Mouse (Mus musculus): ENCODE results near the gene Zbtb42. TPM values are rescaled to one million over a fixed set of nuclear protein-coding genes. Genes with fewer than 3 reads are reported as not detected.

Zbtb42 gene
- polyA plus RNA-seq, 2 experiments from 2014 or later: 2.8 to 2.9 TPM

DNA sequence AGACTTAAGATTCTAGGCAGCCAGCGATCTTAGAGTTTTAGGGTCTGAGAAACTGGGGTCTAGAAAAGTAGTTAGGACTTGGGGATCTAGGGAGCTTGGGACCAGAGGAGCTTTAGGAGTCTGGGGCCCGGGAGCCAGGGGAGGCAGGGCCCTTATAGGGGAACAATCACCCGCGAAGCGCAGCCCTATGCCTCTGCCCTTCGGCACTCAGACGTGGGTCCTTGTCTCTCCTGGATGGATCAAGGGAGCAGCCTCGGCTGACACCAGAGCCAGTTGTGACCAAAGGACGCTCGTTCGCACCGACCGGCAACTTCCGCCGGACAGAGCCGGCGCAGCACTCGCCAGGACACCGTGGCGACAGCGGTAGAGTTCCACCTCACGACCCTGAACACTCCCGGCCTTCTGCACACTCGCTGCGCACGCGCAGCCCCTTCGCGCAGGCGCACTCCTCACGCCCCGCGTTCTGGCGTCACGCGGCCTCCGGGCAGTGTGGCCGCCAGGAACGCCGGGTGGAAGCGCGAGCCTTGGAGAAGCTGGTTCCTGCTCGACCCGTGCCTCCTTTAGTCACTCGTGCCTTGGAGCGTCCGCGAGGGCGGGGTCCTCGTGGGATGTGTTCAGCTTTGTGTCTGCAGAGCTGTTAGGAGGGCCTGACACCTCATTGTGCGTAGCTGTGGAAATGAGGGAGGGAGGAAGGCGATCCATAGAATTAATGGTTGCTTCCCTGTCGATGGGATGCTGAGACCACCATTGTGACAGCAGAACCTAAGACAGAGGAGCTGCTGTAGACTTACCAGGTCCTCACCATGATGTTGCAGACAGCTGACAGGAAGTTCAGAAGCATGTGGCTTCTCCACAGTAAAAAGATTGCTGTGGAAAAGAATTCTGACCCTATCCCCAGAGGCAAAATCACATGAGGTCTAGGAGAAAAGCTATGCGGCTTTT, 14.8 kb downstream of the Zbtb42 start:
- ATAC-seq: peak; percentile 87

DNA sequence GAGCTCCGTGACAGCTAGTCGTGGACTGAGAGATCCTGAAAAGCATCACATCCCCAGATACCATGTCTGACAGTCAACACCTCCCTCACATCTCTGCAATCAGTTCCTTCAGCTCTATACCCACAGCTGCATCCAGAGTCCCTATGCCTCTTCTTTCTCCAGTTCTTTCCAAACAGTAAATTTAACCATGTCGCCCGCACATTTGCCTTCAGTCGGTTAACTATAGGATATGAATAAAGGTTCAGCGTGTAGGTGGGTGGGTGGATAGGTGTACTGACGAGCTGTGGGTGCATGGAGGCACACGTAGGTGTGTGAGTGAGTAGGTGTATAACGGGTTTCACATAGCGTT, 15.5 kb downstream of the Zbtb42 start:
- ATAC-seq: peak; percentile 23

DNA sequence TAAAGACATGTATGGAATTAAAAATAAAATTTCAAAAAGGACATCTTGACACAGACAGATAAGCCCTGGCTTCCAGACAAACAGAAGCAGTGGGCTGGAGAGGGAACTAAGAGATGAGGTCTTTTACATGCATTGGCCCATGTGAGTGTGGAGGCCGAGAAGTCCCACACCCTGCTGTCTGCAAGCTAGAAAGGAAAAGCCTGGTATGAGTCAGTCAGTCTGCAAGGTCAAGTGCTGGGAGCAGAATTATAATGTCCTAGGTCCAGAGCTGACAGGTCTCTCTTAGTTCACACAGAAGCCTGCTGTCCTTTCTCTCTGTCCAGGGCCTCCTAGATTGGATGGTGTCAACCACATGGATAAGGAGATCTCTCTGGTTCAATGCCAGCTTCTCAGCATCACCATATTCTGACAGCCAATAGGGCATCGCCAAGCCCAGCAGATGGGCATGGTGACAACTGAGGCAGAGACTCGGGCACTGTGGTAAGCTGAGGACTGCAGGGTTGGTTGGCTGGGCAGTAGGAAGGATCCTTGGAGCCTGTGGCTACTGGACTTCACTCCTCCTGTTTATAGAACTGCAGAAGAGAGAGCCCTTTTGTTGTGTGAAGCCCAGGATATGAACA, 18.3 kb downstream of the Zbtb42 start:
- no peak for ATAC-seq

DNA sequence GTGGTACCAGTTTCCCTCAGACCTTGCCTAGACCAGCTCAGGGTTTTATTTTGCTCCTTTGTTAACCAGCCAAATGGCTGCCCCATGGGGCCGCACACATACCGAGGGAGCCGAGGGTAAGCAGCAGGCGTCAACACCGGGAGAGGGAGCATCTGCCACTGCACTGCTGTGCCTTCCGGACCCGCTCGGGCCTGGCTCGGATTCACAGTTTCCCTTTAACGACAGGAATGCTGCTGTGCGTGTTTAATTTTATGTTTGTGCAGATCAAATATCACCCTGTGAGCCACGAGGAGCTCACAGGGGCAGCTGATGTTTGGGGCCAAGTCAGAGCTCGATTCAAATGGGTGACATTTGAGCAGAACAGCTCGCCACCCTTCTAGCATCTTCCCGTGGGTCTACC, 21.9 kb downstream of the Zbtb42 start:
- no peak for ATAC-seq

DNA sequence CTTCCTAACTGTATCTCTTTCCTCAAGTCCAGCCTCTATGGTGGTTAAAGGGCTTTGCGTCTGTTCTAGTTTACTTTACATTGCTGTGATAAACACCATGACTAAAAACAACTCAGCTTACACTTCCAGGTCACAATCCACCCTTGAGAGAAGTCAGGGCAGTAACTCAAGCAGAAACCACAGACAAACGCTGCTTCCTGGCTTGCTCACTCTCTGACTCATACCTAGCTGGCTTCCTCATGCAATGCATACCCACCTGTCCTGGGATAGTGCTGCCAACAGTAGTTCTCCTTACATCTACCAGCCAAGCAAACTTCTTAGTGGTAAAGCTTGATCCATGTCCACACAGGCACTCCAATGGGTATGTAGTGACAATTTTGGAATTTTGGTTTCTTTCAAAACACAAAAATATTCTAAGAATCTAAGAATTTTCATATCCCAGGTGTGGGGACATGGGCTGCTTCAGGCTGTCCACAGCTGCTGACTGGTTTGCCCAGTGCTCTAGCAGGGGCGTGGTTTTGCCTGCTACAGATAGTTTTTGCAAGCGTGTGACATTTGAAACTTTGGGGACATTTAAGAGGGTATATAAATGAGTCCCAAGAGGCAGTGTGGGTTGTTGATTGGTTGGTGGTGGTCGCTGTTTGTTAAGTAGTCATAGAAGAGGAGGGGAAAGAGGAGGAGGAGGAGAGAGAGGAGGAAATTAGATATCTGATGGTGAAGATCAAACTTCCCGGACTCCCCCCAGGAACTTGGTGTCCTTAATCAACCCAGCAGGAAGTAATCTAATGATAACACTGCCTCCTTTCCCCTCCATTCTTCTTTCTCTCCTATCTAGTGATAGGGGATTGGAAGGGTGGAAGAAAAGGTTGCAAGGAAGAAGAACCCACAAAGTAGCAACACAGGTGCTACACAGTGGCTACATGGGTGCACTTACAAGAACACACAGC, 24.0 kb downstream of the Zbtb42 start:
- peak; percentile 49 for ATAC-seq

- peak; percentile 83 for ATAC-seq
Measured at GRCm38 (mm10) chr12:112706704-112707572, 28.3 kb downstream of the Zbtb42 start.

GRCm38 (mm10) chr12:112707573-112707869, 28.9 kb downstream of the Zbtb42 start:
- ATAC-seq: no peak

DNA sequence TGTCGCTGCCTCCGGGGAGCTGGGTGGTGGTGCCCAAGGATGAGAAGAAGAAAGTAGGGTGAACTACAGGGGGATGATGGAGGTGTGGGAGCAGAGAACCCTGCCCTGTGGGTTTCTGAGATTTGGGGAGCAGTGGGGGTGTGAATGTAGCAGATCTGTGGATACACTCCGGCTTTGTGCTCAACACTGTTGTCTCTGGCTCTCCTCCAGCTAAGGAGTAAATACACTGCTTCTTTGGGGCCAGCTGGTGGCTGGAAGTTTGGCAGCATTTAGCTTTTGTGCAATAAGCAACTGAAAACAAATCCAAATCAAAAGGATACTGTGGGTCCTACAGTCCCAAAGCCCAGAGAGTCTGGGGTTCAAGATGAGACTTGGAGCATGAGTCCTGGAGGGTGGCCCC, 35.4 kb downstream of the Zbtb42 start:
- ATAC-seq: no peak

- ATAC-seq: peak; percentile 42
Measured at GRCm38 (mm10) chr12:112717140-112717539, 38.5 kb downstream of the Zbtb42 start.

DNA sequence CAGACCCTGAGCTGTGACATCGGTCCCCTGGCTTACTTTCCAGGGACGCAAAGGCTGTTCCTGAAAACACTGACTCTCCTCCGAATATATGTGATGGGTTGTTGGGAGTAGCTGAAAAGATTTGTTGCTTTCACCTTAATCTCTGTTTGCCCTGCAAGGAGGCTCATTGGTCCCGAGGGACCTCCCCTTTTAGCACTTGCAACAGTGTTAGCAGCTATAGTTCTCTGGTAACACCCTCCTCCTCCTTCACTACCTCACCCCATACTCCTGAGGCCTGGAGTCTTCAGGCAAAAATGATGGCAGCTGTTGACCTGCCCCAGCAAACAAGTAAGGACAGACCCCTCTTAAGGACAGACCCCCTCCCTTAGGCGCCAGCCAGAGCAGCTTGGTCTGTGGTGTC, 40.4 kb downstream of the Zbtb42 start:
- no peak for ATAC-seq

- ATAC-seq: no peak
Measured at GRCm38 (mm10) chr12:112720216-112720615, 41.6 kb downstream of the Zbtb42 start, which contains the start of gene Cep170b. Gene Cep170b (plus strand): TSS chr12:112720455.

- ATAC-seq: no peak
Measured at GRCm38 (mm10) chr12:112720890-112721423, 42.3 kb downstream of the Zbtb42 start.

- ATAC-seq: peak; percentile 56
Measured at GRCm38 (mm10) chr12:112721424-112722239, 43.0 kb downstream of the Zbtb42 start.

- peak; percentile 43 for ATAC-seq
Measured at GRCm38 (mm10) chr12:112722240-112723027, 43.8 kb downstream of the Zbtb42 start.

DNA sequence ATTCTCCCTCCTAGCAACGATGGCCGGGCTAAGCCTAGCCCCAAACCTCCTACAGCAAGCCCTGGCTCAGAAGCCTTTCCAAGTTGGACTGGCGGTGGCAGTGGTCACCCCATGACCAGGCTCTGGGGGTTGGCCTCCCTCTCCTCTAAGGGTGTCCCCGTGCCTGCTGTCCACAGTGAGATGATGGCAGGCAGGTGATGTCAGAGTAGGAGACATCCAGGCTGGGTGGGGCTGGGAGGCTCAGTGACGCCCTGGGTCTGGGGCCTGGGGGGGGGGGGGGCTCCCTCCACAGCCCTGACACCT, 44.4 kb downstream of the Zbtb42 start:
- ATAC-seq: no peak

DNA sequence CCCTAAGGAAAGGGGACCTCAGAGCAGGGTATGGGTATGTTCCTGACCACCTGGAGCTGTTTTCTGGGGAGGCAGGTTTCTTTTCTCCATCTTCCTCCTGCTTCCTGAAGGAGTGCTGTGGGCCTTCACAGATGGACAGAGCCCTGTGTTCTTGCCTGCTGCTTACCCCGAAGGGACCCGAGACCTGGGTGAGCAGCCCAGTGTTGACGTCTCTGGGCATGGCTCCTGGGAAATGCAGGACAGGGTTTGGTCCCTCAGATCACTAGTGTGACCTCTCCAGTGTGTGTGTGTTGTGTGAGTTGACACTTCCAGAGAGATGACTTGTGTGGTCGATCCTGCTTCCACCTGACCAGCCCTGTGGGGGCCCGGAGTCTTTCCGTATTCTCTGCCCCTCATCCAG, 44.8 kb downstream of the Zbtb42 start:
- ATAC-seq: no peak

DNA sequence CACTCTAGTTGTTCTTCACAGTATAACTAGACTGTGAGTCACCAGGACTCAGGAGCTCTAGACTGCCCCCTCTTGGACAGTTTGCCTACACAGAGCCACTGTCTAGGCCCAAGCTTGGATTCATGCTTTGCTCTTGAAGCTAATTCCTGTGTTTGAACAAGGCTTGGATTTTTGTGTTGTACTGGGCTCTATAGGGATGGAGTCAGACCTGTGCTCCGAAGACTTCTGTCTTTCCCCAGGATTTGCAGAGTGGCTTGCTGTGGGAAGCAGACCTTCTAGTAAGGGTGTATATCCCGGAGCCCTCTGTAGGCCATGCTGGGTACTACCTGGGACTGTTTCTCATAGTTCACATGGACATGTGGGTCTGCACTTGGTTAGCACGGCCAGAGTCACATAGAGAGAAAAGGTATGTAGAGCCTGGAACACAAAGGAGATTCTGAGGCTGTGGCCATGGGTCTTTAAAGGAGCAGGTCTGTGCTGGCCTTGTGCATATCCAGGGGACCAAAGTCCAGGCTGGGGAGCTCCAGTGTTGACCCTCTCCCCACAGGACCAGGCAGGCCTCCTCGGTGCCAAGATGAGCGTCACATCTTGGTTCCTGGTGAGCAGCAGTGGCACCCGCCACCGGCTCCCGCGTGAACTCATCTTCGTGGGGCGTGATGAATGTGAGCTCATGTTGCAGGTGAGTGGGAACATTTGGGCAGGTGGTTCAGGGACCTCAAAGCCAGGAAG, 45.6 kb downstream of the Zbtb42 start:
- ATAC-seq: peak; percentile 71

DNA sequence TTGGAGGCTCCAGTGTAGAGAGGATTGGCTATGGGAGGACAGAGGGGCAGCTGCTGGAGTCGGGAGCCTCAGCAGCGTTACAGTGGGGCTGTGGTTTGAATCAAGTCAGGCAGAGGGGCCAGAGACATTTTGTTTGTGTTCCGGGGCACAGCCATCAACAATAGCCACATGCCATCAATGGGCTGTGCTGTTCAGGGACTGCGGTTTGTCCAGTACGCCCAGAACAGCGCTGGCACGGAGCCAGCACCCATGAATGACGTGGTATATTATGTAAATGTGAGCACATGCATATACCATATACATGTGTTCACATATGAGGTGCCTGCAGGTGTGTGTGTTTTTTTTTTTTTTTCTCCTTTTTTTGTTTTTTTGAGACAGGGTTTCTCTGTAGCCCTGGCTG, 49.2 kb downstream of the Zbtb42 start:
- no peak for ATAC-seq

GRCm38 (mm10) chr12:112730808-112731207, 52.2 kb downstream of the Zbtb42 start:
- no peak for ATAC-seq

Measured in CD4-positive, CD25-positive, alpha-beta regulatory T cell, adult 4 months (primary cell).